Mouse (Mus musculus) cortical plate, adult 2 months (tissue): ENCODE data around the gene Npas3.

Source experiments
- CTCF ChIP-seq: fragments of 200-500 bp; IDR thresholded peaks from 2 replicates; pipeline ENCODE4 v1.5.1; 2011; ENCODE audit warnings: mild to moderate bottlenecking, control low read depth, low read length; ENCODE audit not compliant: insufficient read depth; ENCODE audit errors: extremely low read depth
- POLR2A ChIP-seq: fragments of 200-500 bp; IDR thresholded peaks from 2 replicates; pipeline ENCODE4 v1.6.1; 2011; ENCODE audit warnings: mild to moderate bottlenecking, low read length, control low read depth; ENCODE audit not compliant: insufficient read depth; ENCODE audit errors: extremely low read depth

GRCm38 (mm10) chr12:53254160-53254480 lies 5.6 kb downstream of the Npas3 start:
- no peak for TF ChIP-seq CTCF
- TF ChIP-seq POLR2A: no peak
